Mouse (Mus musculus): Measurements from ENCODE around the gene Gcnt4. TPM values are rescaled to one million over a fixed set of nuclear protein-coding genes. Genes with fewer than 3 reads are reported as not detected.

The Gcnt4 gene
- polyA plus RNA-seq, 1 experiment from 2014 or later = not detected

GRCm38 (mm10) chr13:96995243-96995642 is 70.8 kb downstream of the Gcnt4 start:
- Histone ChIP-seq H3K9me3 (ENCODE audit: control insufficient read depth, low read length) (no peaks in the 10 kb centered on the region), H3K27me3 (ENCODE audit: control insufficient read depth, insufficient read depth, low read length) (no peaks in the 10 kb centered on the region), H3K9ac (replicated peaks; ENCODE audit: low read depth, low read length) (no peak overlapping the region), H3K36me3 (ENCODE audit: control insufficient read depth, insufficient read depth, low read length) (no peaks in the 10 kb centered on the region), H3K4me3 (ENCODE audit: low read depth, low read length) (no peak overlapping the region), H3K4me1 (ENCODE audit: control insufficient read depth, insufficient read depth, low read length) (no peaks in the 10 kb centered on the region), H3K4me2 (ENCODE audit: low read depth, low read length) (no peak overlapping the region), H3K27ac (ENCODE audit: low read depth, low read length) (no peak overlapping the region)
- WGBS = 83% methylated on average over 5 of the region's 5 CpGs
- ATAC-seq (ENCODE audit: low read depth) = no peak

GRCm38 (mm10) chr13:96997080-96997479 is 72.6 kb downstream of the Gcnt4 start:
- H3K4me2 ChIP-seq (ENCODE audit: low read depth, low read length) = no peak overlapping the region
- H3K27me3 ChIP-seq (ENCODE audit: control insufficient read depth, insufficient read depth, low read length) = no peaks in the 10 kb centered on the region
- H3K9me3 ChIP-seq (ENCODE audit: control insufficient read depth, low read length) = no peaks in the 10 kb centered on the region
- WGBS = 67% methylated on average over 1 of the region's 1 CpGs
- no peaks in the 10 kb centered on the region for H3K36me3 ChIP-seq (ENCODE audit: control insufficient read depth, insufficient read depth, low read length)
- no peak overlapping the region for H3K27ac ChIP-seq (ENCODE audit: low read depth, low read length)
- H3K4me3 ChIP-seq (ENCODE audit: low read depth, low read length) = no peak overlapping the region
- H3K9ac ChIP-seq (replicated peaks; ENCODE audit: low read depth, low read length) = no peak overlapping the region
- ATAC-seq (ENCODE audit: low read depth) = no peak
- H3K4me1 ChIP-seq (ENCODE audit: control insufficient read depth, insufficient read depth, low read length) = no peaks in the 10 kb centered on the region

Other genes with a start within 250 kb of the Gcnt4 start
- gene Ankrd31, start 176.4 kb upstream of the Gcnt4 start, polyA plus RNA-seq (2014; fragmentation: Nextera tagmentation; extraction: Ambion mirVana) = not detected in 2 replicates
- gene 1700029F12Rik, start 109.7 kb downstream of the Gcnt4 start, polyA plus RNA-seq (2014; fragmentation: Nextera tagmentation; extraction: Ambion mirVana) = not detected in 2 replicates
- 41.3 and 41.4 TPM in 2 replicates for gene Fam169a, start 142.6 kb downstream of the Gcnt4 start, polyA plus RNA-seq (2014; fragmentation: Nextera tagmentation; extraction: Ambion mirVana)
- 0.37 and 0.67 TPM in 2 replicates for gene Gm6169, start 174.5 kb downstream of the Gcnt4 start, polyA plus RNA-seq (2014; fragmentation: Nextera tagmentation; extraction: Ambion mirVana)
- gene Gfm2, start 213.2 kb downstream of the Gcnt4 start, polyA plus RNA-seq (2014; fragmentation: Nextera tagmentation; extraction: Ambion mirVana) = 36.1 and 40.5 TPM in 2 replicates
- 46.9 and 50.3 TPM in 2 replicates for gene Nsa2, start 213.2 kb downstream of the Gcnt4 start, polyA plus RNA-seq (2014; fragmentation: Nextera tagmentation; extraction: Ambion mirVana)

Measured in neural tube, embryonic 14.5 days (tissue).